Mouse (Mus musculus): ENCODE data around the gene Gsg1. TPM values are rescaled to one million over a fixed set of nuclear protein-coding genes. Genes with fewer than 3 reads are reported as not detected.

The Gsg1 gene
- polyA plus RNA-seq, 1 experiment from 2014 or later = 1.3 TPM

Other genes with a start within 250 kb of the Gsg1 start
- 90.0 and 90.8 TPM in 2 replicates for gene Ddx47, start 242.7 kb downstream of the Gsg1 start, polyA plus RNA-seq (2014; fragmentation: Nextera tagmentation; extraction: Ambion mirVana)
- 4.4 and 5.2 TPM in 2 replicates for gene Gprc5a, start 188.7 kb downstream of the Gsg1 start, polyA plus RNA-seq (2014; fragmentation: Nextera tagmentation; extraction: Ambion mirVana)
- gene Gprc5d, start 136.1 kb downstream of the Gsg1 start, polyA plus RNA-seq (2014; fragmentation: Nextera tagmentation; extraction: Ambion mirVana) = 0.21 TPM in 1 of 2 replicates, not detected in the other
- gene Fam234b, start 56.4 kb downstream of the Gsg1 start, polyA plus RNA-seq (2014; fragmentation: Nextera tagmentation; extraction: Ambion mirVana) = 21.0 and 23.7 TPM in 2 replicates
- 7.4 and 12.2 TPM in 2 replicates for gene Hebp1, start 56.3 kb downstream of the Gsg1 start, polyA plus RNA-seq (2014; fragmentation: Nextera tagmentation; extraction: Ambion mirVana)
- 0.31 TPM in 1 of 2 replicates, not detected in the other for gene Pbp2, start 56.1 kb upstream of the Gsg1 start, polyA plus RNA-seq (2014; fragmentation: Nextera tagmentation; extraction: Ambion mirVana)
- 56.5 and 70.8 TPM in 2 replicates for gene Emp1, start 108.2 kb upstream of the Gsg1 start, polyA plus RNA-seq (2014; fragmentation: Nextera tagmentation; extraction: Ambion mirVana)

Data from embryonic facial prominence, embryonic 14.5 days (tissue).